Mouse (Mus musculus) C2C12 (cell line): ENCODE data around the gene Psg28.
"Not testable (repeated sequence)": the region's sequence is repeated elsewhere in the genome, so short reads cannot be mapped to it uniquely, and the experiment has no call there.

Experiments
- CTCF ChIP-seq: IDR thresholded peaks from one replicate; pipeline ENCODE4 v1.5.1; 2011; ENCODE audit not compliant: control insufficient read depth, insufficient read depth, insufficient read length
- MAX ChIP-seq: IDR thresholded peaks from one replicate; pipeline ENCODE4 v1.6.1; 2011; ENCODE audit warnings: mild to moderate bottlenecking, control low read depth

GRCm38 (mm10) chr7:18431941-18432340 is at the start of gene Psg28:
- TF ChIP-seq CTCF, MAX: not testable (repeated sequence)
